Mouse (Mus musculus): Measurements from ENCODE around the gene Pkd2. TPM values are rescaled to one million over a fixed set of nuclear protein-coding genes. Genes with fewer than 3 reads are reported as not detected.

Gene Pkd2
- 38.8 and 48.5 TPM in 2 replicates for polyA plus RNA-seq (2012; rRNA removed)

DNA sequence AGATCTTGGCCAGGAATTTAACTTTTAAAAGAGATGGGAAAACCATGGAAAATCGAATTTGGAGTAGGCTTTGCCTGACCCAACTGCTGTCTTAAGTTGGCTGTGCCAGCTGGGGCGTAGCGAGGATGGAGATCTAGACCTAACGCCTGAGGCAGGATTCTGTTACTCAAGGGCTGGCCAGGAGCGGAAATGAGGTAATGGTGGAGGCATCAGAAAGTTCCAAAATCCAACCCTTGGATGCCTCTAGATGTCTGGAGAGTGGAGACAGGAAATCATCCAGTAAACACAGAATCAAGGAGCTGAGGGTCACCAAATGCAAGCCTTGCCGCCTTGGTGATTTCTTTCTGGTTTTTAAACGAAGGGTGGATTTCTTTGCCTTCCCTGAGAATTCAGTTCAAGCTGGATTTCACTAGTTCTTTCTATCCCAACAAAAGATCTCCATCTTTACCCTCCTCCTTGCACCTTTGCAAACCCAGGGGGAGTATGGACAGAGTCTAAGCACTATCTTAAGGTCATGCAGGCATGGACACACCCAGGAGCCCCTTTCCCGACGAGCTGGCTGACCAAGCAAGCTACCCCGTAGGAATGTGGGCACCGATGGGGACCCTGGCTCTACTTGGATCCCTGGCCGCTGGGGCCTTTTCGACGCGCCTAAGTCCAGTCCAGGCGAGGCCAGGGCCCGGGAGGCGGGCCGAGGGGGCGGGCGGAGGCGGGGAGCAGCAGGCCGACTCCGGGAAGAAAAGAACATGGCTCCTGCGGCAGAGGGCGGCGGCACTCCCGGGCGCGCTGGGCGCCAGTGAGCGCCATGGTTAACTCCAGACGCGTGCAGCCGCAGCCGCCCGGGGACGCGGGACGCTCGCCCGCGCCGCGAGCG, at the start of gene Pkd2:
Gene Pkd2 (plus strand): TSS at position 619 of the 874 bp plus-strand sequence.
- peak within 1 kb of the TSS; percentile 99 for H3K4me3 ChIP-seq (replicated peaks; ENCODE audit: extremely low read depth, low read depth, low read length)
- H3K4me1 ChIP-seq (ENCODE audit: control insufficient read depth, insufficient read depth, low read length) = peaks cover 3% of the 10 kb centered on the region; the same call in 1 of the 2 replicates
- peak; percentile 59; the same call in 1 of the 2 replicates for TF ChIP-seq POLR2A (IDR thresholded peaks at IDR 0.05; ENCODE audit: borderline replicate concordance, extremely low read depth, low read depth, low read length)
- no peak for TF ChIP-seq CTCF (IDR thresholded peaks at IDR 0.05; ENCODE audit: insufficient read depth, low read length)
- peak; percentile 66 for DNase-seq
- 7% methylated on average over 46 of the region's 46 CpGs for WGBS

DNA sequence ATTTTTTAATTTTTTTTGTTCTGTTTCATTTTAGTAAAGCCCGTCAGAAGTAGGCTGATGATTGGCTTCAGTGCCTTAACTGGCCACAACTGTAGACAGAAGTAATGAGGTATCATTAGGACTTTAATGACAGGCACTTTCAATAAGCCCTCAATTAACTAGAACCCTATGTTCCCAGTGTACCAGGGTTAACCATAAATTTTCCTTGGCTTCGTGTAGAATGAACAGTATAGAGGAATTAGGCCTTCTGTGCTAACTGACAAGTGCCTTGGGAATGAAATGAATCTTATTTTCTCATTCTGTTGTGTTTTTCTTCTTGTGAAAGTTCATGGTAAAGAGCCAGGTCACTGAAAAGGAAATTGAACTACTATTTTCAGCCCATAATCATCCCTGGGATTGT, 43.3 kb upstream of the Pkd2 start:
- Histone ChIP-seq H3K4me3 (replicated peaks; ENCODE audit: extremely low read depth, low read depth, low read length) (no peak overlapping the region), H3K4me1 (ENCODE audit: control insufficient read depth, insufficient read depth, low read length) (no peaks in the 10 kb centered on the region)
- WGBS = 83% methylated on average over 2 of the region's 2 CpGs
- TF ChIP-seq CTCF (IDR thresholded peaks at IDR 0.05; ENCODE audit: insufficient read depth, low read length) (no peak), POLR2A (IDR thresholded peaks at IDR 0.05; ENCODE audit: borderline replicate concordance, extremely low read depth, low read depth, low read length) (no peak)
- DNase-seq = no peak

DNA sequence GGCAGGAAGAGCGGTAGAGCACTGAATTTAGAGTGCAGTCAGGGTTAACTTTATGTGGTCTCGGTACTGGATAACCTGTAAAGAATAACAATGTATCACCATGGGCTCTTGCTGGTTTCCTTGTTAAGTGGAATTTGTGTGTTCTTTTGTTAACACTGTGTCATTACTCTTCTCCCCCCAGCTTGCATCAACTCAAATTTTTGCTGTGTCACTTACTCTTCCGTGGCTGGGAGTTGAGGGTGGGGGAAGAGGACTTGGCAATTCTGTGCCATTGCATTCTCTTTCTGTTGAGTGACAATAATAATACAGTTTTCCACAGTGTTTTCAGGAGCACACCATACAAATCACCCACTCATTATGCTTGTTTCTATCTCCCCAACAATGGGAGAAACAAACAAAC, 42.2 kb upstream of the Pkd2 start:
- DNase-seq = no peak
- no peak overlapping the region for H3K4me3 ChIP-seq (replicated peaks; ENCODE audit: extremely low read depth, low read depth, low read length)
- TF ChIP-seq POLR2A (IDR thresholded peaks at IDR 0.05; ENCODE audit: borderline replicate concordance, extremely low read depth, low read depth, low read length) (no peak), CTCF (IDR thresholded peaks at IDR 0.05; ENCODE audit: insufficient read depth, low read length) (no peak)
- H3K4me1 ChIP-seq (ENCODE audit: control insufficient read depth, insufficient read depth, low read length) = no peaks in the 10 kb centered on the region
- WGBS = 63% methylated on average over 3 of the region's 3 CpGs

DNA sequence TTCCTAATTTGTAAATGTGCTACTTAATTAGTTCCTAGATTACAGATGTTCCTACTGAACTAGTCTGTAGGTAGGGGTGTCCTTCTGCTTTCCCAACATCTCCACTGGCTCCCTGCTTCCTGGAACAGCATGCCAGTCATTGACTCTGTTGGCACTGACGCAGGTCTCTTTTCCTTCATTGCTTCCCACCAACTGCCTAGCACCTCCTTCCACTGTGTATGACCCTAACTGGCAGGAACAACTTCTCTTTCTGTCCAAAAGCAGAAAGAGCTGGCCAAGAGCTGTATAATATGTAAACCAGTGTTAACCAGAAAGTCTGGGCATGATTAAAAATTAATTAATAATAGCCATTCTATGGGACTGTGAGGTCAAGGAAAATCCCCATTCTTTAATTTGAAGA, 41.5 kb upstream of the Pkd2 start:
- 76% methylated on average over 1 of the region's 1 CpGs for WGBS
- no peaks in the 10 kb centered on the region for H3K4me1 ChIP-seq (ENCODE audit: control insufficient read depth, insufficient read depth, low read length)
- DNase-seq = no peak
- H3K4me3 ChIP-seq (replicated peaks; ENCODE audit: extremely low read depth, low read depth, low read length) = no peak overlapping the region
- TF ChIP-seq CTCF (IDR thresholded peaks at IDR 0.05; ENCODE audit: insufficient read depth, low read length) (no peak), POLR2A (IDR thresholded peaks at IDR 0.05; ENCODE audit: borderline replicate concordance, extremely low read depth, low read depth, low read length) (no peak)

DNA sequence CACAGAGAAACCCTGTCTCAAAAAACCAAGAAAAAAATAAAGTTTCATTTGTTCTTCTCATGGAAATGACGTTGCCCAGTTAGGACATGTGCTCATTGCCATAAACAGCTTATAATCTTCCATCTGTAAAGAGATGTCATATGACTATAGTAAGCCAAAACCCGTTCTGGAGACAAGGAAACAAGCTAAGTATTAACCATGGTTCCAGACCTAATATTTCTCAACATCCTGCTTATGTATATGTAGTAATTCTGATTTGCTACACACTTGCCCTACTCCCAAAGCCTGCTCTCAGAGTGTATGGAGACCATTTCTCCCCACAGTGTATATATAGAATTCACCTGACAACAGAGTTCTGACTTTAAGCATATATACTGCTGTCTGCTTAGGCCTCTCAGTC, 37.2 kb upstream of the Pkd2 start:
- Histone ChIP-seq H3K4me3 (replicated peaks; ENCODE audit: extremely low read depth, low read depth, low read length) (no peak overlapping the region), H3K4me1 (ENCODE audit: control insufficient read depth, insufficient read depth, low read length) (no peaks in the 10 kb centered on the region)
- DNase-seq = no peak
- 56% methylated on average over 2 of the region's 2 CpGs for WGBS
- no peak for TF ChIP-seq POLR2A (IDR thresholded peaks at IDR 0.05; ENCODE audit: borderline replicate concordance, extremely low read depth, low read depth, low read length)
- no peak for TF ChIP-seq CTCF (IDR thresholded peaks at IDR 0.05; ENCODE audit: insufficient read depth, low read length)

DNA sequence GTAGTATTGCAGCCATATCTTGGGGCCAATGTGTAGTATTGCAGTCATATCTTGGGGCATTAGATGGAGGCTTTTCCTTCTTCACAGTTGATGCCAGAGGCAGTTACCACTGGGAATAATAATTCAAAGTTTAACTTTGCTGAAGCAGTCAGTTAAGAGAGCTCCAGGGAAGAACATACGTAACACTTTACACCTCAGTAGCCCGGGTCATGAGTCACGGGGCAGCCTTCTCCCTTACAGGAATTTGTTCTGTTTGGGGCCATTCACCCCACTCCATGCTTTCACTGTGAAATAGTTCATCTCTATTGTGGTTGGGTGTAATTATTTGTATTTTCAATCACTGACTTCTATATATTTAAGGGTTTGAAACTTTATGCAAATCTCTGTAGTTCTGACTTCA, 35.4 kb upstream of the Pkd2 start:
- TF ChIP-seq POLR2A (IDR thresholded peaks at IDR 0.05; ENCODE audit: borderline replicate concordance, extremely low read depth, low read depth, low read length) (no peak), CTCF (IDR thresholded peaks at IDR 0.05; ENCODE audit: insufficient read depth, low read length) (no peak)
- no peak for DNase-seq
- 89% methylated on average over 3 of the region's 3 CpGs for WGBS
- Histone ChIP-seq H3K4me1 (ENCODE audit: control insufficient read depth, insufficient read depth, low read length) (no peaks in the 10 kb centered on the region), H3K4me3 (replicated peaks; ENCODE audit: extremely low read depth, low read depth, low read length) (no peak overlapping the region)

DNA sequence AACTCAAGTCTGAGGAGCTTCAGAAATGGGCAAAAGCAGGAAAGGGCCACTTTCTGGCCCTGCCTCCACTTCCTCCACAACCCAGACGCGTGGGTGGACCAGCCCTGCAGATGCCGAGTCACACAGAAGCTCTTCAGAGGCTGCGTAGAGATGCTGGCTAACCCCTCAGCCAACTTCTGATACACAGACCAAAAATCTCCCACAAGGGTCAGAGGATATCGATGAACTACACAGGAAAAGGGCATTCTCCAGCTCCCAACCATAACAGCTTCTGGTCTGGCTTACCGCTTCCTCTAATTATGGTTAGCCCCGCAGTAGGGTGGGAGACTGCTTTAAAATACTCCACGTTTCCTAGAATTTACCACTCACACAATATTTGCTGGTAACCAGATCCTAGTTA, 33.3 kb upstream of the Pkd2 start:
- no peak for DNase-seq
- WGBS = 47% methylated on average over 8 of the region's 8 CpGs
- Histone ChIP-seq H3K4me1 (ENCODE audit: control insufficient read depth, insufficient read depth, low read length) (no peaks in the 10 kb centered on the region), H3K4me3 (replicated peaks; ENCODE audit: extremely low read depth, low read depth, low read length) (no peak overlapping the region)
- TF ChIP-seq POLR2A (IDR thresholded peaks at IDR 0.05; ENCODE audit: borderline replicate concordance, extremely low read depth, low read depth, low read length) = no peak
- TF ChIP-seq CTCF (IDR thresholded peaks at IDR 0.05; ENCODE audit: insufficient read depth, low read length) = no peak

DNA sequence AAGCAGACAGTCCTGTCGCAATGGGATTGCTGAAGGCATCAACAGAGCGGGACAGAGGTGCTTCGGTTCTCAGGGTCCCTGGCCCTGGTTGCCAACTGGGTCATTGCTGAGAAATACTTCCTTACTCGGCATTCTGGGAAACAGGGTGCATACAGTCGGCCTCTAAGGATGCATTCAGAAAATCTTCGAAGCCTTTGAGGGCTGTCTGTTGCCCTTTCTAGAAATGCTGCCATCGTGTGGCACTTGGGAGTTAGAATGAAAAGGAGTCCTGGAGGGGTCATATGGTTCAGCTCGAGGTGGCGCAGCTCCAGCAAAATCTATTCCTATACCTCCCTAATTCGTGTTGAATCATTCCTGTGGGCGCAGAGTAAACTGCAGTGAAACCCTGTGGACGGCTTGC, 26.4 kb upstream of the Pkd2 start:
- H3K4me1 ChIP-seq (ENCODE audit: control insufficient read depth, insufficient read depth, low read length) = no peaks in the 10 kb centered on the region
- DNase-seq = peak; percentile 8
- 32% methylated on average over 12 of the region's 12 CpGs for WGBS
- H3K4me3 ChIP-seq (replicated peaks; ENCODE audit: extremely low read depth, low read depth, low read length) = no peak overlapping the region
- TF ChIP-seq CTCF (IDR thresholded peaks at IDR 0.05; ENCODE audit: insufficient read depth, low read length) (no peak), POLR2A (IDR thresholded peaks at IDR 0.05; ENCODE audit: borderline replicate concordance, extremely low read depth, low read depth, low read length) (no peak)

DNA sequence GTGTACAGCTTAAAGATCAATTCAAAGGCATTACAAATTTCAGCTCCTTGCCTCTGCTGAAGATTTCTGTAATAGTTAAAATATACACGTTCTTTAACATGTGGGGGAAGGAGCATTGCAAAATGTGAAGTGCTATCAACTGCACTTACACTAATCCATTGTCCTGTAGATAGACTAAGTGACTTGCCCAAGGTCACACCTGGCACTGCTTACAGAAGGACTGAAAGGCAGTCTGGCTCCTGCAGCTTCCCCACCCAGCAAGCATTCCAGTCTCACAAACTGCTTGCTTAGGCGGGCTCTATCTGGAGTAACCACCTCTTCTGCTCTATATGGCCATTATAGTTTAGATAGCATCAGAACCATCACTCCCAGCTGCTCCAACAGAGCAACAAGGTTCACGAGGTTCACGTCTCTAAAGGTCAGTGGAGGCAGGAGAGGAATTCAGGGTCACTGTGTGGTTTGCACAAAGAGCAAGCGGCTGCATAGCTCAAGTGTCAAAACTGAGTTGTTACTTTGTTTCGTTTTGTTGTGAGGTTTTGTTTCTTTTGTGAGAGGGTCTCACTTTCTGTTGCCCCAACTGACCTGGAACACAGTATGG, 25.2 kb upstream of the Pkd2 start:
- no peak for TF ChIP-seq CTCF (IDR thresholded peaks at IDR 0.05; ENCODE audit: insufficient read depth, low read length)
- TF ChIP-seq POLR2A (IDR thresholded peaks at IDR 0.05; ENCODE audit: borderline replicate concordance, extremely low read depth, low read depth, low read length) = no peak
- H3K4me3 ChIP-seq (replicated peaks; ENCODE audit: extremely low read depth, low read depth, low read length) = no peak overlapping the region
- no peak for DNase-seq
- no peaks in the 10 kb centered on the region for H3K4me1 ChIP-seq (ENCODE audit: control insufficient read depth, insufficient read depth, low read length)
- WGBS = 51% methylated on average over 6 of the region's 6 CpGs
